Mouse (Mus musculus): Measurements from ENCODE around the gene Unc13a. TPM values are rescaled to one million over a fixed set of nuclear protein-coding genes. Genes with fewer than 3 reads are reported as not detected.
A peak's percentile ranks its signal among the peaks of the same experiment; 100 is the strongest.
"Not testable (repeated sequence)": the region's sequence is repeated elsewhere in the genome, so short reads cannot be mapped to it uniquely, and the experiment has no call there.

Unc13a gene
- polyA plus RNA-seq, 1 experiment from 2014 or later: 0.35 TPM

- H3K4me3 ChIP-seq (ENCODE audit: low read depth, low read length): no peak overlapping the region
- no peaks in the 10 kb centered on the region for H3K9me3 ChIP-seq (ENCODE audit: low read length)
- no peak overlapping the region for H3K4me2 ChIP-seq (replicated peaks; ENCODE audit: low read depth, low read length)
- TF ChIP-seq CTCF (IDR thresholded peaks at IDR 0.05): no peak
- no peak for TF ChIP-seq EP300 (IDR thresholded peaks at IDR 0.05)
- H3K27ac ChIP-seq (ENCODE audit: low read length): no peak overlapping the region
- 26% methylated on average over 8 of the region's 8 CpGs for WGBS
- H3K27me3 ChIP-seq (replicated peaks; ENCODE audit: insufficient read depth, low read length): no peaks in the 10 kb centered on the region
- no peaks in the 10 kb centered on the region for H3K4me1 ChIP-seq (ENCODE audit: insufficient read depth, low read depth, low read length)
- DNase-seq (ENCODE audit: low spot score): no peak
- no peaks in the 10 kb centered on the region for H3K36me3 ChIP-seq (ENCODE audit: insufficient read depth, low read length)
- no peak overlapping the region for H3K9ac ChIP-seq (replicated peaks; ENCODE audit: low read depth)
- ATAC-seq: no peak; the same call in 1 of the 2 replicates
These were observed 44.0 kb upstream of the Unc13a start for GRCm38 (mm10) chr8:71715531-71715930.

- H3K4me3 ChIP-seq (ENCODE audit: low read depth, low read length): no peak overlapping the region
- TF ChIP-seq CTCF (IDR thresholded peaks at IDR 0.05): no peak
- no peak for TF ChIP-seq EP300 (IDR thresholded peaks at IDR 0.05)
- no peak overlapping the region for H3K4me2 ChIP-seq (replicated peaks; ENCODE audit: low read depth, low read length)
- 75% methylated on average over 2 of the region's 2 CpGs for WGBS
- H3K4me1 ChIP-seq (ENCODE audit: insufficient read depth, low read depth, low read length): no peaks in the 10 kb centered on the region
- H3K27me3 ChIP-seq (replicated peaks; ENCODE audit: insufficient read depth, low read length): 0 out of 2 replicates have a peak, but pooled peaks cover 5% of the 10 kb centered on the region
- DNase-seq (ENCODE audit: low spot score) (no peak), ATAC-seq (no peak)
- no peaks in the 10 kb centered on the region for H3K9me3 ChIP-seq (ENCODE audit: low read length)
- H3K36me3 ChIP-seq (ENCODE audit: insufficient read depth, low read length): no peaks in the 10 kb centered on the region
- no peak overlapping the region for H3K9ac ChIP-seq (replicated peaks; ENCODE audit: low read depth)
- no peak overlapping the region for H3K27ac ChIP-seq (ENCODE audit: low read length)
These were observed 40.0 kb upstream of the Unc13a start for GRCm38 (mm10) chr8:71711574-71711973.

- Histone ChIP-seq H3K9me3 (ENCODE audit: low read length) (no peaks in the 10 kb centered on the region), H3K27me3 (replicated peaks; ENCODE audit: insufficient read depth, low read length) (0 out of 2 replicates have a peak, but pooled peaks cover 5% of the 10 kb centered on the region), H3K4me1 (ENCODE audit: insufficient read depth, low read depth, low read length) (no peaks in the 10 kb centered on the region), H3K36me3 (ENCODE audit: insufficient read depth, low read length) (no peaks in the 10 kb centered on the region), H3K9ac (replicated peaks; ENCODE audit: low read depth) (no peak overlapping the region), H3K4me3 (ENCODE audit: low read depth, low read length) (no peak overlapping the region), H3K4me2 (replicated peaks; ENCODE audit: low read depth, low read length) (peak overlapping the region; percentile 42), H3K27ac (ENCODE audit: low read length) (no peak overlapping the region)
- WGBS: 18% methylated on average over 25 of the region's 25 CpGs
- TF ChIP-seq CTCF (IDR thresholded peaks at IDR 0.05): peak; percentile 83
- TF ChIP-seq EP300 (IDR thresholded peaks at IDR 0.05): no peak
- ATAC-seq (peak; percentile 70), DNase-seq (ENCODE audit: low spot score) (peak; percentile 68)
These were observed 38.4 kb upstream of the Unc13a start for GRCm38 (mm10) chr8:71709800-71710446.

GRCm38 (mm10) chr8:71709134-71709799 is 37.7 kb upstream of the Unc13a start:
- H3K27ac ChIP-seq (ENCODE audit: low read length): no peak overlapping the region
- WGBS: 42% methylated on average over 25 of the region's 25 CpGs
- no peaks in the 10 kb centered on the region for H3K4me1 ChIP-seq (ENCODE audit: insufficient read depth, low read depth, low read length)
- no peaks in the 10 kb centered on the region for H3K9me3 ChIP-seq (ENCODE audit: low read length)
- DNase-seq (ENCODE audit: low spot score) (no peak), ATAC-seq (no peak)
- no peak overlapping the region for H3K4me3 ChIP-seq (ENCODE audit: low read depth, low read length)
- TF ChIP-seq CTCF (IDR thresholded peaks at IDR 0.05) (no peak), EP300 (IDR thresholded peaks at IDR 0.05) (no peak)
- no peak overlapping the region for H3K4me2 ChIP-seq (replicated peaks; ENCODE audit: low read depth, low read length)
- 0 out of 2 replicates have a peak, but pooled peaks cover 5% of the 10 kb centered on the region for H3K27me3 ChIP-seq (replicated peaks; ENCODE audit: insufficient read depth, low read length)
- H3K36me3 ChIP-seq (ENCODE audit: insufficient read depth, low read length): no peaks in the 10 kb centered on the region
- no peak overlapping the region for H3K9ac ChIP-seq (replicated peaks; ENCODE audit: low read depth)

GRCm38 (mm10) chr8:71707874-71708273 is 36.3 kb upstream of the Unc13a start:
- 38% methylated on average over 8 of the region's 8 CpGs for WGBS
- TF ChIP-seq EP300 (IDR thresholded peaks at IDR 0.05) (no peak), CTCF (IDR thresholded peaks at IDR 0.05) (peak; percentile 75)
- DNase-seq (ENCODE audit: low spot score) (peak; percentile 44), ATAC-seq (no peak)
- Histone ChIP-seq H3K9me3 (ENCODE audit: low read length) (no peaks in the 10 kb centered on the region), H3K4me2 (replicated peaks; ENCODE audit: low read depth, low read length) (no peak overlapping the region), H3K27ac (ENCODE audit: low read length) (no peak overlapping the region), H3K9ac (replicated peaks; ENCODE audit: low read depth) (no peak overlapping the region), H3K4me3 (ENCODE audit: low read depth, low read length) (no peak overlapping the region), H3K36me3 (ENCODE audit: insufficient read depth, low read length) (no peaks in the 10 kb centered on the region), H3K27me3 (replicated peaks; ENCODE audit: insufficient read depth, low read length) (0 out of 2 replicates have a peak, but pooled peaks cover 5% of the 10 kb centered on the region), H3K4me1 (ENCODE audit: insufficient read depth, low read depth, low read length) (no peaks in the 10 kb centered on the region)

- peaks cover 15% of the 10 kb centered on the region; the same call in 1 of the 2 replicates for H3K27me3 ChIP-seq (replicated peaks; ENCODE audit: insufficient read depth, low read length)
- not testable (repeated sequence) for DNase-seq (ENCODE audit: low spot score); H3K4me2 ChIP-seq (replicated peaks; ENCODE audit: low read depth, low read length); ATAC-seq; H3K9me3 ChIP-seq (ENCODE audit: low read length); H3K27ac ChIP-seq (ENCODE audit: low read length); H3K9ac ChIP-seq (replicated peaks; ENCODE audit: low read depth); H3K4me3 ChIP-seq (ENCODE audit: low read depth, low read length); H3K36me3 ChIP-seq (ENCODE audit: insufficient read depth, low read length); H3K4me1 ChIP-seq (ENCODE audit: insufficient read depth, low read depth, low read length)
These were observed 31.8 kb upstream of the Unc13a start for GRCm38 (mm10) chr8:71703400-71703799.

Measured in lung, postnatal 0 days (tissue).